Mouse (Mus musculus) testis, postnatal 10 days (tissue): Measurements from ENCODE around the gene Tsacc.
"Not testable (repeated sequence)": the region's sequence is repeated elsewhere in the genome, so short reads cannot be mapped to it uniquely, and the experiment has no call there.

Source experiments
- DNase-seq: peaks from one replicate; pipeline ENCODE4 v3.0.0; 2021; ENCODE audit warnings: low spot score

Gene Tsacc

GRCm38 (mm10) chr3:88284815-88285564, 11.8 kb downstream of the Tsacc start:
- DNase-seq: not testable (repeated sequence)

- not testable (repeated sequence) for DNase-seq
These were observed 15.5 kb downstream of the Tsacc start for GRCm38 (mm10) chr3:88281141-88281916.

GRCm38 (mm10) chr3:88280035-88280434, 16.8 kb downstream of the Tsacc start:
- no peak for DNase-seq

DNA sequence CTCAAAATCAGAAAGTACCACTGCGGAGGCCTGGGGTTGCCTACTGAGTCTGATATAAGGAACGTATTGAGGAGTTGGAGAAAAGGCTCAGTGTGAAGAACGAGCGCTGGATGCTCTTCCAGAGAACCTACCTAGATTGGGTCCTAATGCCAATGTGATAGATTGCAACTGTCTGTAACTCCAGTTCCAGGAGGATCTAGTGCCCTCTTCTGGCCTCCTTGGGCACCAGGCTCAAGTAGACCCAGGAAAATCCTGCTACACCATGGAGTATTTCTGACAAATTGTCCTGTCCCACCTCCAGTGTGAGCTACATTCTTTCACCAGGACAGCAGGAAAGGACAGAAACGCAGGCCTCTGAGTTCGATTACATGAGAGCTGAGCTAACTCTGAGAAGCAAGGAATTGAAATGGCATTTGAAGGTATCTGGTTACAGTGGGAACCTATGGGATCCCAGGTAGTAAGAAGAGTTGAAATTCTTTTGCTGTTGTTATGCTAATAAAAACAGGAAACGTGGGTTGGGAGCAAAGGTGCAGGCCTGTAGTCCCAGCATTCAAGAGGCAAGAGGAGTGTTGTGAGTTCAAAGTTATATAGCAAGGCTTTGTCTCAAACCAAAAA, 20.2 kb downstream of the Tsacc start:
- DNase-seq: no peak

- DNase-seq: no peak
These were observed 20.7 kb downstream of the Tsacc start for GRCm38 (mm10) chr3:88276121-88276520.

DNA sequence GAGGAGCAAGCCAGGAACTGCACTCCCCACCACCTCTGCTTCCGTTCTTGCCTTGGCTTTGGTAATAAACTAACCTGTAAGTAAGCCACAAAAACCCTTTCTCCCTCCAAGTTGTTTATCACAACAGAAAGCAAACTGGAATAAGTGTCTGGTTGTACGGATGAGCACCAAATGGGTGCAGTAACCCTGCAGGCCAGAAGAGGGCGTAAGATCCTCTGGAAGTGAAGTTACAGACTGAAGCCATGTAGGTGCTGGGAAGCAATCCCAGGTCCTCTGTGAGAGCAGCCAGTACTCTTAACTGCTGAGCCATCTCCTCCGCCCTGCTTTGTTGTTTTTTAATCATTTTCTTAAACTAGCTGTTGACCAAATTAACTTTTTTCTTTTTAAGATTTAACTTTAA, 22.8 kb downstream of the Tsacc start:
- DNase-seq: no peak

DNA sequence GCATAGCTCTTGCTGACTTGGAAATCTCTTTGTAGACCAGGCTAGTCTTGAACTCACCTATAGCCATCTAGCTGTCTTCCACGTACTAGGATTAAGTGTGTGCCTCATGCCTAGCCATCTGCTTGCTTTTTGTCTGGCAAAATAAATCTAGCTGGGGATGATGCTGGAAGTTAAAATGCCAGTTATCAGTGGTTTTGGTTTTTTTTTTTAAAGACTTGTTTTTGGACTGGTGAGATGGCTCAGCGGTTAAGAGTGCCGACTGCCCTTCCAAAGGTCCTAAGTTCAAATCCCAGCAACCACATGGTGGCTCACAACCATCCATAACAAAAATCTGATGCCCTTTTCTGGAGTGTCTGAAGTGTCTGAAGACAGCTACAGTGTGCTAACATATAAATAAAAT, 24.9 kb downstream of the Tsacc start:
- no peak for DNase-seq

- DNase-seq: not testable (repeated sequence)
These were observed 25.5 kb downstream of the Tsacc start for GRCm38 (mm10) chr3:88271298-88271697.

DNA sequence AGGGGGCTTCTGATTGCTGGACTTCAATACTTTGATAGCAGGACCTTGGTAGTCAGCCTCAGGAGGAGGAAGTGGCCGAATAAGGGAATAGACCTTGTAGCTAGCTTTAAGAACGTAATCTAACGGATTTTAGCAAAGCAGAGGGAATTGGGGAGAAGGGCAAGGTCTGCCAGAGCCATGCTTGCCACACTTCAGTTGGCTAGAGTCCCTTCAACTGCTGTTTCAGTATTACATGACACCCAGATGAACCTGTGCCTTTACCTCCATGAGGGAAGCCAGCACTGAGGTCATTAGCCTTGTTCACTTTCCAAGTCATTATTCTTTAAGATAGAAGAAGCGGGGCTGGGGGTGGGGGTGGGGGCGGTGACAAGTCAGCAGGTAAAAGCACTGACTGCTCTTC, 27.8 kb downstream of the Tsacc start:
- no peak for DNase-seq

GRCm38 (mm10) chr3:88268014-88268413, 28.8 kb downstream of the Tsacc start:
- not testable (repeated sequence) for DNase-seq

DNA sequence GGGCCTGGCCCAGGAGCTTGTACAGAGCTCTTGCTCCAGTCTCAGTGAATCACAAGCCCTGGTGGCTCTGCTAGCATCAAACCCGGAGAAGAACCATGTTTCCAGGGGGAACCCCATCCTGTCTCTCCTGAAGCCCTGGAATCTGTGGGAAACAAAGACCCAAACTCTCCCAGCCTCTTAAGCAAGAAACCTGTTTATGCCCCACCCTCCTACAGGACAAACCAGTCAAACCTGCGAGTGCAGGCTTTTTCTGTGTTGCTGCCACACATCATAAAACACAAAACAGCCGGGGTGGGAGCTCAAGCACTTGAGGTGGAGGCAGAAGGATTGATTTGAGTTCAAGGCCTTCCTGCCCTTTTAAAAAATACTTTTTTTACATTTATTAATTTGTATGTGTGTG, 34.5 kb downstream of the Tsacc start:
- DNase-seq: no peak

GRCm38 (mm10) chr3:88256382-88256781, 40.4 kb downstream of the Tsacc start:
- no peak for DNase-seq

DNA sequence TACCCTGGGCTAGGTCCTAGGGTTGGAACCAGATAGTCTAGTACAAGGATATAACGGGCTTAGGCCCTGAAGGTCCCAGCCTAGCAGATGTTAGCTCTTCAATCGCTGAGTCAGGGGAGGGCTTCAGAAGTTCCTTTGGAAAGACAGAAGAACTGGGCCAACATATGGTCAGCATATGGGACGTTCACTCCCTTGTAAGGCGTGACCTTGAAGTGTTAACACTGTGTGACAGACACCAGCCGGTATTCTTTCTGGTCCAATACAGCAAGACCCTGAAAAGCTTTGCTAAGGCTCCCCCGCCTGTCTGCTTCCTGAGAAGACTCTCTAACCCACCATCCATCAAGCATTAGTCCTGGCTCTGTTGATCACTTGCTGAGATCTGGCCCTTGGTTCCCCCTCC, 40.8 kb downstream of the Tsacc start:
- no peak for DNase-seq

DNA sequence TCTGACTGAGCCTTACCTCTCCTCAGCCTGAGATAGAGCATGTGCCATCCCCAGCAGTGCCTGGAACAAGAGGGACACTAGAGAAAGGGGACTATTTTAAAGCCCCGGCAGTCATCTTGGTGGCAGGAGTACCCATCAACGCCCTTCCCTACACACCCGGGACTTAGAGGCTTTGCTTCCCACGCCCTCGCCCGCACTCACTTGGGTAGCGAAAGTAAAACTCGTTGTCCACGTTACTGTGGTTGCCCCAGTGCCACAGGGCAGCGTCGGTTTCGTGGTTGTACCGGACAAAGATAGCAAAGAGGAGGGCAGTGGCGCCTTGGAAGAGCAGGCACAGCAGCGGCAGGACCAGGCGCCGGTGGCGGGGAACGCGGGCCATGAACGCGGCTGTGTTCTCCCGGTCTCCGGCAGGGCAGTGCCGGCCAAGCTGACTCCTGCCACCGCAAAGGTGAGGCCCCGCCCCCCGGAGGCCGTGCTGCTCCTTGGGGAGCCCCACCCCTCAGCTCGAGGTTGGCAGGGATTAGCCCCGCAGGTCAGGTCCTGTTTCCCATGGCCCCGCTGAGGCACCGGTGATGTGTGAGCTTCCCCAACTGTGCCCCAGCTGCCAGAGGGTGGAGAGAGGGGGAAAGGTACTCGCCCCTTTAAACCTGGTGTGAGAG, 42.4 kb downstream of the Tsacc start, which contains the start of gene Rhbg:
Gene Rhbg, minus strand, starts transcription at position 442 of the 659 bp plus-strand sequence.
- peak; percentile 67 for DNase-seq

DNA sequence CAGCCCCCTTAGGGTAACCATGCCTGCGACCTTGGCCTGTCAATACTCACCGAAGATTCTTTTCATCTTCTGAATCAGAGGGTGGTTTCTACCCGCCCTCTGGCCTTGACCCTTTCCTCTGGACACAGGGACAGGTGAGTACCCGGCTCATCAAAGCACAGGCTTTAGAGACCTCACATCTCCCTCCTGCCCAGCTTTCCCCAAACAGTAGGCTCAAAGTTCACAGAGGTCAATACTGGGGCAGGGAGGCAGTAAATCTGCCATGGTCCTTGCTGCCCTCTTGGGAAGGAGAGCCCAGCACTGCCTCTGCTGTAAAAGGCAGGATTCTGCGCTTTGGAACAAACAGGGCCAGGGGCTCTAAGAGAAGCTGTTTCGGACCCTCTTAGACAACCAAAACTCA, 44.1 kb downstream of the Tsacc start:
- DNase-seq: no peak

- DNase-seq: no peak
These were observed 48.4 kb downstream of the Tsacc start for GRCm38 (mm10) chr3:88248406-88248805.

- DNase-seq: no peak
These were observed 49.1 kb downstream of the Tsacc start for GRCm38 (mm10) chr3:88247666-88248065.

- DNase-seq: peak; percentile 91
These were observed 51.0 kb downstream of the Tsacc start for GRCm38 (mm10) chr3:88245811-88246210.

GRCm38 (mm10) chr3:88244071-88244470, 52.7 kb downstream of the Tsacc start:
- DNase-seq: peak; percentile 67

DNA sequence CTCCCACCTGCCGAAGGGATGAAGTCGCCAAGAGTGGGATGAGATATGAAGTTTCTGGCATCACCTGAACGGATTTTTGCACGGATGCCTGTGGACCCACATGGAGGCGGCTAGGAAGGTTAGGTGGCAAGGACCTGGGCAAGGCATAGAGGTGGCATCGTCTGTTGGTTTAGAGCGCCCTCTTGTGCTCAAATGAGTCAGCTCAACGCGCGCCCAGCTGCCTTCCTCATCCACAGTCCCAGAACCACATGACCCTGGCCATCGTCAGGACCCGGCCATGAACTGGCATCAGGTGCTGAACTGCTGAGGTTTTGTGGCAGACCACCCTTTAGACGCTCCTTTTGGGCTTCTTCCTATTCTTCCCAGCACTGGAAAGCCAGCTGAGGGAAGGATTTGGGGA, 54.3 kb downstream of the Tsacc start:
- DNase-seq: peak; percentile 84

DNA sequence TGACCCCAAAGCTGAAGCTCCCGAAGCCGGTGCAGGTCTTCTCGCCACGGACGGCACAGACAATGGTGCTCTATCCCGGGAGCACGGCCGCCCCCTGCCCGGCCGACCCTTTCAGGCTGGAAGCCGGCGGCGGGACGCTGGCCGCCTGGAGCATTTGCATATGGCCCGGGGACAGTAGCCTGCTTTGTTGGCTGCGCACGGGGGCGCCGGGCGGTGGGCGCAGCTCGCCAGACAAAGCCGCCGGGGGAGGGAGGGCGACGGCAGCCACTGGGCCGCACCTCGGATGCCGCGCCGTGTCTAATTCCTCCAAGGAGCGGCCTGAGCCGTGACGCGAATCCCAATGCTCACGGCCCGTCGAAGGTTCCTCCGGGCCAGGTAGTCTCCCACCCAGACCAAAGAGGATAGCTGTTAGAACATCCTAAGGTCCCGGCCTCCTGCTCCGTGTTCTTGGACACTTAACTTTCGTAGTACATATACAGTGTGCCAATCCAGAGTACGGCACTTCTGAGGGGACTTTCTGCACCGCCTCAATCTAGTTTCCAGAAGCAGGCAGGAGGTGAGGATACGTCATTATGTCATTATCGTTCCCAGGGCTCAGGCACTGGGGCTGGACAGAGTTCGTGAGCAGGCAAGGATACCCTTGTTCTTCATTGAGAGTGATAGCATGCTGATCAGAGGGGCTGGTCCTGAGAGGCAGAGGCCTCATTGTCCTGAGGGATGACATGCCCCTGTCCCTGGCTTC, 55.6 kb downstream of the Tsacc start:
- DNase-seq: peak; percentile 45

DNA sequence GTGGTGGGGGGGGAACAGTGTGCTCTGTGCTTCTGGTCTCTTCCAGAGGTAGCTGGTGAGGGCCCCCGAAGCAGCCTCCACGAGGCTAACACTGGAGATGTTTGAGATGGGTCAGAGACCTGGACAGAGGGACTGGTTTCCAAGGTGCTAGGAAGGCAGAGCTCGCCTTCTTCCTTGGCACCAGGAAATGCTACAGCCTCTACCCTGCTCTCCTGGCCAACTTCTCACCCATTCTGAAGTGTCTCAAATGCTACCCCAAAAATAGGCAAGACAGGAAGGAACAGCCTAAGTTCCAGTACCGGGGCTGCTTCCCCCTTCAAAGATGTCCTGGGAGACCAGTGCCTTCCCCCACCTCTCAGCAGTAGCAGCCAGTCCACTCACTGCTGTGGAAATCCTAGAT, 57.4 kb downstream of the Tsacc start:
- no peak for DNase-seq
